Mouse (Mus musculus) testis, postnatal 10 days (tissue): Measurements from ENCODE around the gene Tmem107.

Experiments used
- DNase-seq: peaks from one replicate; pipeline ENCODE4 v3.0.0; 2021; ENCODE audit warnings: low spot score

The Tmem107 gene

GRCm38 (mm10) chr11:69070590-69071222 is at the start of gene Tmem107:
Tmem107 (plus strand) TSS chr11:69070806.
- peak; percentile 94 for DNase-seq

GRCm38 (mm10) chr11:69026562-69026961 is 44.0 kb upstream of the Tmem107 start:
- DNase-seq, result no peak

DNA sequence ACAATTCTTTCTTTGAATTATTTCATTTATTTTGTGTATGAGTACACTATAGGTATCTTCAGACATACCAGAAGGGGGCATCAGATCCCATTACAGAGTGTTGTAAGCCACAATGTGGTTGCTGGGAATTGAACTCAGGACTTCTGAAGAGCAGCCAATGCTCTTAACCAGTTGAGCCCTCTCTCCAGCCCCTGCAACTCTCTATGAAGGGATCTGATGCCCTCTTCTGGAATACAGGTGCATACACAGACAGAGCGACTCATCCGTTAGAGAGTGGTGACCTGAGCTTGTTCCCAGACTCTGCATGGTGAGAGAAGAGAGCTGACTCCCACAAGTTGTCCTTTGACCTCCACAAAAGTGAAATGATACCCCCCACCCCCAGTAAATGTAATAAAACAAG is 41.8 kb upstream of the Tmem107 start:
- DNase-seq, result no peak

DNA sequence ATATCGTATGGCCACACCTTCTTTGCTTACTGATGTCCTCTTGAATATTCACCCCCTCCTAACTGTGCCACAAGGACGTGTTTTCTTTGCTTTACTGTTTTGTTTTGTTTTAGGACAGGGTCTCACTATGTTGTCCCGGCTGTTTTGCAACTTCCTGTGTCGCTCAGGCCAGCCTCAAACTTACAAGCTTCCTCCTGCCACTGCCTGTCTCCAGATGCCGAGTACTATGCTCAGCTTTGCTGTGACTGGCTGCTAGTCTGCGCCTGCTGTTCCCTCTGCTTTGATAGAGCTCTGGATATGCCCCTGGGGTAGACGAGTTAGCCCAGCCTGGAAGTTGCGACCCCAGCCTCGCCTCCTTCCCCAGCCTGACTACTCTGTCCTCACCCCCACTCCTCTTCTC is 37.1 kb upstream of the Tmem107 start:
- no peak for DNase-seq

GRCm38 (mm10) chr11:69034585-69034984 is 36.0 kb upstream of the Tmem107 start:
- no peak for DNase-seq

- DNase-seq, result no peak
Observed at GRCm38 (mm10) chr11:69035411-69035810, 35.2 kb upstream of the Tmem107 start.

GRCm38 (mm10) chr11:69035849-69036248 is 34.8 kb upstream of the Tmem107 start:
- peak; percentile 81 for DNase-seq

DNA sequence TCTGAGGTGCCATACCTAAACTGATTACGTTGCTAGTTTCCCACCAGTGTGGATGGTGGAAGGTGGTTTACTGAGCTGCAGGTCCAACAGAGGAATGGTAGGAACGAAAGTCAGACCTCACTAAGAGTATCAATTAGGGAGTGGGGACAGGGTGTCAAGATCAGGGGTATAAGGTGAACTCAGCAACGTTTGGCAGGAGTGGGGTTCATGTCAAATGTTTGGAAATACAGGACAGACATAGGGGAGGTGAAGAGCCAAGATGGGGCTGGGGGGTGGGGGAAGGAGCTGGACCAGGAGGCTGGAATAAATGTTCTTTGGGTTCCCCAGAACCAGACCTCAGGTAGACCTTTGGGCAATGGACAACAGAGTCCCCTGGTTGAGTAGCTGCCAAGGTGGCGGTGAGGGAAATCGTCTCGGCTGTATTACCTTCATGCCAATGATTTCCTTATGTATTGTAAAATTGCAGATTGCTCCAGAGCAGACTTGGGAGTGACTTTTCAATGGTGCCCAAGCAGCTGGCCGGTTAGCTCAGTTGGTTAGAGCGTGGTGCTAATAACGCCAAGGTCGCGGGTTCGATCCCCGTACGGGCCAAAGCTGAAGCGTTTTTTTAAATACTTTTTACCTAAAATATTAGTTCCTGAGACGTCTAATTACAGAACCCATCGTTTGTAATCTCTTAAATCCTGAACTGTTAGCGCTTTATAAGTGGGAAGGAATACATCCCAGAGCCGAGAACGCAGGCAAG is 33.9 kb upstream of the Tmem107 start:
- DNase-seq, result peak; percentile 85

GRCm38 (mm10) chr11:69037231-69038061 is 33.2 kb upstream of the Tmem107 start:
- DNase-seq, result peak; percentile 80

DNA sequence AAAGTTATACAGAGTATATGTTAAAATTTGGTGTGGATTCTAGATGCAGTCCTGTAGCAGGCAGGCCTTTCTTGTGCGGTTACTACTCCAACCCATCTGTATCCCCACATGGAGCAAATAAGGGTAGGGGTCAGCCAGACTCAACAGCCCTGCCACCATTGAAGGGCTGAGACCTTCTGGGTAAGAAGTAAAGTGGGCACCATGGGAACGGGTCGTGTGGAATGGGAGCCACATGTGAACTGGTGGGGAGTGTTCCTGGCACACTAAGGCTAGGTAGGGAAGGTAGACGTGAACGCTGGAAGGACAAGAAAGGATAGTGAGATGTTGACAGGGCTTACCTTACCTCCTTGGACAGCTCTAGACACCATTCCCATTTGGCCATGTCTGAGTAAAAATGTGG is 32.4 kb upstream of the Tmem107 start:
- DNase-seq, result no peak

GRCm38 (mm10) chr11:69045531-69046394 is 24.8 kb upstream of the Tmem107 start, which contains the start of gene Aurkb:
Aurkb (plus strand) TSS chr11:69045647.
- peak; percentile 91 for DNase-seq

- no peak for DNase-seq
Observed at GRCm38 (mm10) chr11:69046395-69046774, 24.2 kb upstream of the Tmem107 start.

GRCm38 (mm10) chr11:69047592-69047991 is 23.0 kb upstream of the Tmem107 start:
- DNase-seq, result no peak

DNA sequence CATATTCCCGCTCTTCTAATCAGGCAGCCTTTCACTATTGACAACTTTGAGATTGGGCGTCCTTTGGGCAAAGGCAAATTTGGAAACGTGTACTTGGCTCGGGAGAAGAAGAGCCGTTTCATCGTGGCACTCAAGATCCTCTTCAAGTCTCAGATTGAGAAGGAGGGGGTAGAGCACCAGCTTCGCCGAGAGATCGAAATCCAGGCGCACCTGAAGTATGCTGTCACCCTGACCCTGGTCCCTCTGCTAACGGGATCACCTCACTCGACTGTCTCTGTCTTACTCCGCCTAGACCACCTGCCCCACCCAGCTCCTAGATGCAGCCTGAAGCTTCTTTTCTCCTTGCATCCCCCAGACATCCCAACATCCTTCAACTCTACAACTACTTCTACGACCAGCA is 22.5 kb upstream of the Tmem107 start:
- no peak for DNase-seq

DNA sequence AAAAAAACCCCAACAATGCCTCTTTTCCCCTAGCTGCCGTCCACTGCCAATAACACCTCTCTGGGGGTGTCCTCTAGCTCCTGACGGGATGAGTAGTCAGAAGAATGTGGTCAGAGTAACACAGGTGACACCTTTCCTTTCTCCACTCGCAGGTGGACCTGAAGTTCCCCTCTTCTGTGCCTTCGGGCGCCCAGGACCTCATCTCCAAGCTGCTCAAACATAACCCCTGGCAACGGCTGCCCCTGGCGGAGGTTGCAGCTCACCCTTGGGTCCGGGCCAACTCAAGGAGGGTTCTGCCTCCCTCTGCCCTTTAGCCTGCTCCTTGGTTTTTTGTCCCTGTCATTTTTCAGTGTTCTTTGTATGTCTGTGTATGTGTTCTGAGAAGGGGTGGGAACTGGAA is 19.9 kb upstream of the Tmem107 start:
- no peak for DNase-seq

DNA sequence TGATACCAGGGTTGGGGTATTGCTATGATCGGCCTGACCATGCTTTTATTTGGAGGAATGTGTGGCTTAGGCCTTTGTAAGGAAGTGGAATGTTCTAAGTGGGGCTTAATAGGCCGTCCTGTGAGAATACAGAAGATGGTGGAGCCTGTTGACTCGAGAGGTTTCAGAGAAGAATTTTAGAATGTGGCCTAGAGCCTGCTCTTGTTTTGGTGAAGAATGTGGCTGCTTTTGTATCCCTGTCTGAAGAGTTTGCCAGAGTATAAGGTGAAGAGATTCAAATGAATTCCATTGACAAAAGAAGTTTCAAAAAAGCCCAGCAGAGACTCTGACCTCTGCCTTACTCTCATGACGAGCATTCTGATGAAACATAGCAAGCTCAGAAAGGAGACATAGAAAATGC is 18.8 kb upstream of the Tmem107 start:
- DNase-seq, result no peak

DNA sequence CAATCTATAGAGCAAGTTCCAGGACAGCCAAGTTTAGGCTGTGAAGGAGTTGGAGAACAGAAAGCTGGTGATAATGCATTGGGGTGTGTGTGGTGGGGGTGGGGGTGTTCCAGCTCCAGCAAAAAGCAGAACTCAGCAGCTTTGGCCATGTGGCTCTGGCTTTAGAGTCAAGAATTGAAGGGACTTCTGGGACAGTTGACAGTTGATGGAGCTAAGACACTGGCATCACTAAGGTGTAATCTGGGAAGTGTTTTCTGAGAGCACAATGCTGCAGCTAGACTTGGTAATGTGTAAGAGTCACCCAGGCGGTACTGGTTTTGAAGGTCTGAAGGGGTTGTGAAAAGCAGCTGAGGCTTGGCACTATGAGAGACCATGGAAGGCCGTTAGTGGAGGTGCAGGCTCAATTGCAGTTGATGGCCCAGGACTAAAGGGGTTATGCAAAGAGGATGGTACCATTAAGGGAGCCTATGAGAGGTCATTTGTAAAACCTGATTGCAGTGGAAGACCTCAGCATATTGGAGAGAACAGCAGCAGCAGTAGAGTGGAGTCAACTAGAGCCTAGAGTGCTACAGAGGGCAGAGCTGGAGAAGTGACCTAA is 17.7 kb upstream of the Tmem107 start:
- DNase-seq, result no peak

GRCm38 (mm10) chr11:69053848-69054247 is 16.8 kb upstream of the Tmem107 start:
- DNase-seq, result no peak

DNA sequence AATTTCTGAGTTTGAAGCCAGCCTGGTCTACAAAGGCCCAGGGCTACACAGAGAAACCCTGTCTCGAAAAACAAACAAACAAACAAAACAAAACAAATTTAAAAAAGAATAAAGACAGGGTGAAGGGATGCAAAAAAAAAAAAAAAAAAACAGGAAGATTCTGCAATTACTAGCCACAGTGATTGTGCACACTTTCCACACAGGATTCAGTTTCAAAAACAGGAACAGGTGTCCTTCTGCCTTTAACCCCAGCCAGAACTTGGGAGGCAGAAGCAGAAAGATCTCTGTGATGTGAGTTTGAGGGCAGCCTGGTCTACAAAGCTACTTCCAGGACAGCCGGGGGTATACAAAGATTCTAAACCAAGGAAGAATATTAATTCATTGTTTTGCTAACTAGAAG is 12.3 kb upstream of the Tmem107 start:
- DNase-seq, result no peak

GRCm38 (mm10) chr11:69058729-69059356 is 11.8 kb upstream of the Tmem107 start:
- DNase-seq, result no peak
